Mouse (Mus musculus) thymus, postnatal 0 days (tissue): Measurements from ENCODE around the gene Noc3l. TPM values are rescaled to one million over a fixed set of nuclear protein-coding genes. Genes with fewer than 3 reads are reported as not detected.

Experiments used
- DNase-seq: peaks from one replicate; pipeline ENCODE4 v3.0.0-alpha.2; 2015; ENCODE audit warnings: low spot score
- polyA plus RNA-seq: library from polyadenylated mRNA; unstranded; fragments of >200 nt; fragmentation: Nextera tagmentation; extraction: Ambion mirVana; gene quantifications from 2 replicates; pipeline ENCODE4 v1.2.1, GENCODE M21; 2015

Gene Noc3l
- polyA plus RNA-seq = 5.6 and 6.5 TPM in 2 replicates

DNA sequence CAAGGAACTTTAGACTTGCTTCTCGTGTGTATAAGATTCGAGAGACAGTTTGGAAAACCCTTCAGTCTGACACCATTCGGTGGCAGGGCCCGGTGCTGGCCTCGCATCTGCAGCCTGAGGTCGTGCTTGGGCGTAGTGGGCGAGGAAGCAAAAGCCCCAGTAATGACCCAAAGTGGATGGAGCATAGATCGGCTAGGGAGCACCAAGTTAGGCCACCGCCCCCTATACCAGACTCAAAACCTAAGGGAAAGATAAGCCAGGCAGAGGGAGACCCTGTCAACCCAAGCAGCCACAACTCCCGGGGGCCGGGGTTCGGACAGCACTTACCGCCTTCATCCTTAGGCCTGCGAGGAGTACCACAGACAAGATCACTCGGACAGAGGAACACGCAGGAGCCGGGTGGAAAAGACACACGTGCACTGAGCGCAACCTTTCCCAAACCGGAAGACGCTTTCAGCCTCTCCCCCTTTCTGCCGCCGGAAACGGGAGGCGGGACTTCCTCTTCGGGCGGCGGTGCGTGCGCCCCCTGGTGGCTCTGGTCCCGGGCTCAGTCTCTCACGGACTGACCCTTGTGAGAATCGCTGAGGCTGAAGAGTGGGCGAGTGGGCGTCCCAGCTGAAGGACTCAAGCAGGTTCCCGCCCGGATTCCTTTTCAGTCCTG, at the start of gene Noc3l:
TSS of gene Noc3l (minus strand) at position 472 of the 661 bp plus-strand sequence.
- DNase-seq = peak; percentile 91

DNA sequence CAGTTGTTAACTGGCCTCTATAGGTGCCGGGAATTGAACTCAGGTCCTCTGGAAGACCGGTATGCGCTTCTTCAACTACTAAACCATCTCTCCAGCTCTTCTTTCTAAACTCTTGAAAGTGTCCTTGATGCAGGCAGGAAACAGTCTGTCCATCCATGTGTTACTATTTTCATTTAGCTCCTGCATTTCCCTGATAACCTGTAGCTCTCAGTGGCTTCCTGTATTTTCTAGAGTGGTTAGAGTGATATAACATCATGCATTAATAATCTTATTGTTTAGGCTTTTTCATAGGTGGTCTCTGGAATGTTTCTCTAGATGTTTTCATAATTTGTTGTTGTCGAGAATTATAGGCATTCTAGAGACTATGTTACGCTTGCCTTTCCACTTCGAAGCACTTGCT, 43.5 kb upstream of the Noc3l start:
- no peak for DNase-seq

DNA sequence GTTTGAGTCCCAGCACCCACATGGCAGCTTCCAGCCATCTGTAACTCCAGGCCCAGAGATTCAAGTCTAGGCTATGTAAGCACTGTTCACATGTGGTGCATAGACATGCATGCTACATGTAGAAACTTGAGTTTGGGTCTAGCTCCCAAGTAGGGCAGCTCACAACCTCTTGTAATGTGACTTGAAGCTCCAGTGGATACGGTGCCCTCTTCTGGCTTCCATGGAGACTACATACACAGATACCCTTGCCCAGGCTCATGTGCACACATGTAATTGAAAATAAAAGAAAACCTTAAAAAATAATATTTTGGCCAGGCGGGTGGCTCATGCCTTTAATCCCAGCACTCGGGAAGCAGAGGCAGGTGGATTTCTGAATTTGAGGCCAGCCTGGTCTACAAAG, 39.2 kb upstream of the Noc3l start:
- DNase-seq = no peak

DNA sequence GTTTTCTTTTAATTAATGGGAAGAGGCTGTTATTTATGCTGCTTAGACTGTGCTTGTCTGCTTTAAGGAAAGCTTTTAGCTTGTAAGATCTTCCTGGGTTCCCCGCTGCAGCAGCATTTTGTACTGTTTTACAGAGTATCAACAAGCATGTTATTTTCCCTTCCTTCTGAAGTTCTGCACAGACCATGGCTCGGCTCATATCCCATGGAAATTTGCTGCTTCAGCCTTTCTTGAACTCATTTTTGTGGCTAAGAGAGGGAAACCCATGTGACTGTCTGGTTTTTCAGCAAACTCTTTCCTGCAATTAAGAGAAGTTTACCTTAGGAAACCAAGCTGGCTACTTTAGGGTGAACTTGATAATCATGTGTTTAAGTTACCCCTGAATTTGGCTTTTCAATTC, 27.3 kb upstream of the Noc3l start:
- DNase-seq = no peak

DNA sequence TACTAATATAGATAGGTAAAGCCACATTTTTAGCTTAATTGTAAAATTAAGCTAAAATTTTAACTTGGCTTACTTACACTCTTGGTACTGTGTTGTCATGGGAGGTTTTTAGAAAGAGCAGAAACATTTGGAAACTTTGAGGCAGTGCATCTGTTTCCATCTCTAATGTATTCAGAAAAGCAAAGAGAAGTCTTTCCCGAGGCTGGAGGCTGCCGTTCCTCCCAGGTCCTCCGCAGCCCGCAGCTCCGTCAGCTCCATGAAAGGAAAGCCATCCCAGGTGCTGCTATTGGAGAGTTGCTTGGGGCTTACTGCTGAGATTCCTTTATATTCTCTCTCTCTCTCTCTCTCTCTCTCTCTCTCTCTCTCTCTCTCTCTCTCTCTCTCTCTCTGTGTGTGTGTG, 25.8 kb upstream of the Noc3l start:
- no peak for DNase-seq

DNA sequence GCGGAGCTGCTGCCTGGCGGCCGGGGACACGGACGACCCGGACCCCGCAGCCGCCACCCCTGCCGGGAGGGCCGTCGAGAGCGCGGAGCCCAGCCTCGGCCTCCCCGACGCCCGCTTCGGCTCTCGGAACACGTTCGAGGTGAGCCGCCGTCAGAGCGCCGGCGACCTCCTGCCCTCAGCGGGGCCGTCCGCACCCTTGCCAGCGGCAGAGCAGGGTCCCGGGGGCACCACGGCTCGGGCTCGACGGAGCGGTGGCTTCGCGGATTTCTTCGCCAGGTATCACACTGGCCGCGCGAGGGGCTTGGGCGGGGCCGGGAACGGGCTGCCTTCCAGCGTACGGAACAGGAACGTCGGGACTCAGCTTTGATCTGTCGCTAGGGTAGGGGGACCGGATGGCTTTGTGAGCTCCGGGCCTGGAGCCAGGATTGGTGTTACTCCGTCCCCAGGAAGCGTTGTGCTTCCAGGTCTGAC, 18.2 kb upstream of the Noc3l start:
- DNase-seq = peak; percentile 10

DNA sequence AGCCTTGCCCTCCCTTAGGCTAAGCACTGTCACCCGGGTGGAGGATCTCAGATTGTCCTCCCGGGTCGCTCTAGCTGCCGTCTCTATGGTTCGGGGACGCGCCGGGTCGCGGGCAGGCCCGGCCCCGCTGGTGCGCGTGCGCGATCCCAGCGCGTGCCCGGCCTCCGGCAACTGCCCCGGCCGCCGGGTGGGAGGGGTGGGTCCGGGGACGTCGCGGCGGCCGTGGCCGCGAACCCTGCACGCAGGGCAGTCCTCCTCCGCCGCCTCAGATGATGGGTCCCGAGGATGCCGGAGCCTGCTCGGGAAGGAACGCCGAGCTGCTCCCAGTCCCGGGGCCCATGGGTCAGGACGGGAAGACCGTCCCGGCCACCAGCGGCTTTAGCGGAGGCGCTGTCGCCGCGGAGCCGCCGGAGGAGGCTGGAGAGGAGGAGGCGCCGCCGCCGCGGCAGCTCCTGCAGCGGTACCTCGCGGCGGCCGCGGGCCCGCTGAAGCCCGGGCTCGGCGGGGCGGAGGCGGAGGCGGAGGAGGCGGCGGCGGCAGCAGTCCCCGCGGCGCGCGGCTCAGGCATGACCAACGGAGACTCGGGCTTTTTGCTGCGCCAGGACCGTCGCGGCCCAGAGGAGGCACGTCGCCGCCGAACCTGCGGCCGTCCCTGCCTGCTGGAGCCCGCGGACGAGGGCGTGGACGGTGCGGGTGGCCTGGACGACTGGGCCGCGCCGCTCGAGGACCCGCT, 17.6 kb upstream of the Noc3l start, which contains the start of gene Tbc1d12:
TSS of gene Tbc1d12 (plus strand) at position 142 of the 733 bp plus-strand sequence.
- peak; percentile 78 for DNase-seq

DNA sequence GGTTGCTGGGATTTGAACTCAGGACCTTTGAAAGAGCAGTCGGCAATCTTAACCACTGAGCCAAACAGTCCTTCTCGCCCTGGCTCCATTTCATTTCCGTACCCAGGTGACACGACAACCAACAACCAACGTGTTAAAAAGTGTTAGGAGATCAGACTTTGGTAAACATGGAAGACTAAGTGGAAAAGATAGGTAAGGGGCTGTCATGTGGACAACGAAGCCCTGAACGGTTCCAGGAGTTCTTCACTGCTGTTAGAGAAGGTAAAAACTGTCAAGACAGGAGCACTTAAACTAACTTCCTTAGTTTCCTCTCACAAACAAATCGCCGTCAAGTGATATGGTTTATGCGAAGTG, 17.0 kb upstream of the Noc3l start:
- no peak for DNase-seq

DNA sequence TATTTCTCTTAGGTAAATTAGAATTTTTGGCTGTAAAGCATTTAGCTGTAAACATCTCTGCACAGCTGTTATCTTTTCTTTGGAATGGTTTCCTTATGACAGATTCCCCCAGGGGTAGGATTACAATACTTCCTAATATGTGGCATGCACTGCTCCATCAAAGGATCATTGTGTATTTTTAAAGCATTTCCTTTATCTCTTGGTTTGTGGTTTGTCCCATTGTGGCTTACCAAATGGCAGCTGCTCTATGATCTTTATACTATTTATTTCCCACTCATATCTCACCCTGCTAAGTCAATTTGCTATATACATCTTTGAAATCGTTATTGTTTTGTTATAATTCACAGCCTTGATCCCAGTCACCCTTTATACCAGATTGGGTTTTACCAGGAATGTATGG, 14.2 kb upstream of the Noc3l start:
- no peak for DNase-seq

DNA sequence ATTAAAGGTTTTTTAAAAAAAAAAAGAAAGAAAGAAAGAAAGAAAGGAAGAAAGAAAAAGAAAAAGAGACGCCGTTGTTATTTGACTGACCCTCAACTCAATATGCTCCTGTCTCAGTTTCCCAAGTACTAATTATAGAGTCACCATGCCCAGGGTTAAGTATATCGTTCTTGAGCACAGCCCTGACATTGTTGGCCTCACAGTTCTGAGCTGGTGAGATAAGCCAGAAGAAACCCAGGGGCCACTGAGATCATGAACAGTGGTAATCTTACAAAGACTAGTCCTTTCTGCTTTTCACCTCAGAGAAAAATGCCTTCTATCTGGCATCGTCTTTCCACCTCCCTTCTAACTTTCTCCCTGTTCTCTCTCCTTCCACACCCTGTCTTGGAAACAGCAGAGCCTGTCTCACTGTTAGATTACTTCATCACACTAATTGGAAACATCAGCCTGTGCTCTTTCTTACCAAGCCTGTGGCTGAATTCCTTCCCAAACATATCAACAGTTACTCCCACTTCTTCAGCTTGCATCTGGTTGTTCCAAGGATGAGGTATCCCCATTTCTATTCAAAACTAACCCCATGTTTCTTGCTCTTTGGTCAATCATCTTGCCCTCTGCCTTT, 1.3 kb upstream of the Noc3l start:
- DNase-seq = no peak

DNA sequence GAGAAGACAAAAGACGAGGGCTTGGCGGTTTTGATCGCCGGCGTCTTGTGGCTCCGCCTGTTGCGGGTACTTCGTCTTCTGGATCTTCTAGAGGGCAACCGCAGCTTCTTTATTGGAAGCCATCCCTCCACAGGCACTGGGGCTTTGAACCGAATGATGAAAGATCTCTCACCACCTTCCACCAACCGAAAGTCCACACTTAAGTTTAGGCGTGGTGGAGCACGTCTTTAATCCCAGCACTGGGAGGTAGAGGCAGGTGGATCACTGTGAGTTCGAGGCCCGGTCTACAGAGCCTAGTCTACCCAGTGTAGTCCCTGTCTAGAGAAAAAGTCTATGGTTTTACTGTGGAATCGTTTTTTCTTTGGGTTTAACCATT, 378 bp upstream of the Noc3l start:
- DNase-seq = no peak

DNA sequence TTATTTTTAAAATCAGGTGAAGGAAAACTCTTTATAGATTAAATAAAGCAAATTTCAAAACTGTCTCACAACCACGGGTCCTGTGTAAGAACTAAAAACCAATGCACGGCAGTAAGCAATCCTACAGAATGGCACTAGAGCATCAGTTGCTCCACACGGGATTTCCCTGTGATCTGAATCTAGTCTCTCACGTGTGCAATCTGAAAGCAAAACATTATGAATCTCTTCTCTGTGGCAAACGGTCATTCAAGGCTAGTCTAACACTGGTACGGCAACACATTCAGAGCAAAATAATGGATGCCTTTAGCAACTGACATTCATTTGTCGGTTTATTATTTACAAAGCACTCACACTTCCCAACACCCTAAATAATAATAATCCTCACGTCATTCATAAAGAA, 846 bp downstream of the Noc3l start:
- no peak for DNase-seq

DNA sequence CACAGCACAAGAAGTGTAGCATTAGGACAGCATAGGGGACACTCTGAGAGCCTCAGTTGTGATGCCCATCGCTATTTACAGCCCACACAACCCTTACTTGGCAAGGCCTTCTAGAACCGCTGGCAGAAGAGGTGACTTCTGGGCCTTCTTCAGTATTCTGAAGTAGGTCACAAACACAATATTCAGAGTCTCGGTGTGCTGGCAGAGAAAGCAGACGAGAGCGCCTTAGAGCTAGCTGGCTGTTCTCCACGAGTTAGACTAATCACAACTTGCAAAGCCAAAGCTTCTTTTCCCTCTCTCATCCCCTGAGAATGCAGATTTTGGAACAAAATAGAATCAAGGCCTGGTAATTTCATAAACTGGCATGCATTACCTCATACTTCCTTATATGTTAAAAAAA, 20.2 kb downstream of the Noc3l start:
- no peak for DNase-seq

DNA sequence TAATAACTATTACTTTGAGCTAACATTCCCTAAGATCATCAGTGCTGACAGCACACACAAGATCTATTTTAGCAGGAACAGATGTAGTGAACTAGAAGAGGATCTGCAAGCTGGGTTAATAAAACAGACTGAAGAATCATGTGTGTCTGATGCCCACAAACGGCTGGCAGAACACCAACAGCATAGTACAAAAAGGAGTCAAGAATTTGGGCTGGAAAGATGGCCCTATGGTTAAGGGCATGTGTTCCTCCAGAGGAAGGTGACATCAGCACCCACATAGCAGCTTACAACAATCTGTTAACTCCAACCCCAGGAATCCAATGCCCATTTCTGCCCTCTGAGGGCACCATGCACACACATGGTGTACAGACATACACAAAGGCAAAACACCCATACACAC, 20.7 kb downstream of the Noc3l start:
- DNase-seq = no peak

DNA sequence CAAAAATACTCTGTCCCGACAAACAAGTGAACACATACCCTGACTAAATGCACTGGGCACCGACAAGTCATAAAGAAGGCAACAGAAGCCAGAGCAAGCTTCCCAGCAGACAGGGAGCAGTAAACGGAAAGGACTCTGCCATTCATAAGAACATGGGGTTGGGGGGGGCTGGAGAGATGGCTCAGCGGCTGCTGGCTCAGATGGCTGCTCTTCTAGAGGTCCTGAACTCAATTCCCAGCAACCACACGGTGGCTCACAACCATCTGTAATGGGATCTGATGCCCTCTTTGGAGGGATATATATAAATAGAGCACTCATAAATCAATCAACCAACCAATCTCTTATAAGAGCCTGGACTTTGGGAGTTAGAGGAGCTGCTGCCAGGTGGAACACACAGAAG, 22.5 kb downstream of the Noc3l start:
- DNase-seq = no peak

DNA sequence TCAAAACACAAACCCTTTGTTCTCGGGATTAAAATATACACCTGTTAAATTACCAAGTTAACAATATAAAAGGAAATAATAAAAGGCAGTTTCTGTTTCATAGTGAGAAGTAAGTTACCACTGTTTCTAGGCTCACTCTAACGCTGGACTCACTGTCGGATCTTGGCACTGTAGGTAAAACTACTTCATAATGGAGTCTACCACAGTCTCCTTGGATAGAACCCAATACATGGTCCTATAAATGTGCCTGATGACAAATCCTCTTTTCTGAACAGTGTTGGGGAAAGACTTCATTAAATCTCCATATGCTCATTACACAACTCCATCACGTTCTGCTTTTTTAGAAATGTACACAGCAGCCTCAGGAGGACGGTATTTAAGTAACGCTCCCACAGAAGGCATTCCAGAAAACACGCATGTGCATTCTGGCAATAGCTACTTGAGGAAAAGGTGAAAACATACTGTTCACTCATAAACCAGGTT, 25.4 kb downstream of the Noc3l start:
- no peak for DNase-seq

DNA sequence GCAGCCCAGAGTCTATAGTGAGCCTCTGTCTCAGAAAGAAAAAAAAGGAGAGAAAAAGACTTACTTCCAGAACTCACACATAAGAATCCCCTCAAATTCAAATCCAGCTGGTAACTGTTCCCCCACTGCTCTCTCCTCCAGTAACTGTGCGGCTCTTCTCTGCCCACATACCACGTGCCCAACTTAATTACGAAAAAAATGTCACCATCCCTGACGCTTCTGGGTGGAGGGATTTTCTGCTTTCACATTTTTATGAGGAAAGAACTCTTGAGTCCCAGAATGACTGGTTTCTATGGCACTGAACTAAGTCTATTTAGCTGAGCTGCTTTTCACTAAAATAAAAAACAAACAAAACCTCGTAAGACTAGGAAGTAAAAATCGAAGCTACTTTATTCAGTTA, 31.3 kb downstream of the Noc3l start:
- no peak for DNase-seq

DNA sequence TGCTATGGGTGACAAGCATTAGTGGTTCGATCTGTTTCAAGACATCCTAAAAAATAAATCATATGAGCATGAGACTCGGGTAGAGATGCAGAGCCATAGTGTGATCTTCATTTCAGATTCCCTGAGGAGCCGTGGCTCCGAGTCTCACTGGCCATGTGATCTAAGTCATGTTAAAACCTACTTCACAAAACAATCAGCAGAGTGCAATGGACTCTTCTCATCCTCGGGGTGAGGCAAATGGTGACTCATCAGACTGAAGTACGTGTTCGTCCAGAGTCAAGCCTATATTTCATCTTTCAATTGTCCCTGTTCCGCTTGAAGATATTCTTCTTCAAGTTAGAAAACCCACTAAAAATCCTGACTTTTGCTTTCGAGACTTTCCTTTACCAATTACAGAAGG, 35.5 kb downstream of the Noc3l start:
- no peak for DNase-seq

DNA sequence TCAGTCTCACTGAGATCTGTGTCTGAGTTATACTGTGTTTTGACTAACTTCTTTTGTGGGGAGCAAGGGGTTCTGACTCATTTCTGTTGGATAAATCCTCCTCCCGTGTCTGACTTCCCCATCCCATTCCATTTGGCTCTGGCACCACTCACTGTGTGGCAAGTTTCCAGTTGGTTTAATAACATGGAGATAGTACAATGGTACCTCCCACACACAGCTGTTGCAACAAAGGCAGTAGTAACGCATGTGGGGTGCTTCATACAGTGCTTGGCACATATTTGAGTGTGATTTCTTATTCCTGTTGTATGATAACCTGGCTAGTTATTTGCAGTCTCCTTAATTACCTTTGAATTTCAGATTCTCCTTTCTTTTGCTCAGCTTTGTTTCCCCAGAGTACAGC, 40.2 kb downstream of the Noc3l start:
- no peak for DNase-seq

DNA sequence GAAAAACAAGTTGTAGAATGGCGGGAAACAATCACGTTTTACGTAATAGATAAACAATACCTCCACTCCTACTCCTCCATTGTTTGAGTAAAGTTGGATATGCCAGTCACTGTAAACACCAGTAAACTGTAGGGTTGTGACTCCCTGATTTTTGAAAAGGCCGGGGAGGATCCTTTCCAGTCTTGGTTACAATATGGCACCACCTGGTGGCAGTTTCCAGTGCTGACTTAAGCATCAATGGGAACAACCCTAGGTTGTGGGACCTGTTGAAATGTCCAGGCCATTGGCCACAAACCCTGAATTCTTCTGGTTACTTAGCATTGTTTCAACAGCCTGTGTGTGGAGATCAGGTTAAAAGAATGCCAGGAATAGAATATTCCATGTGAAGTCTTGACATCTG, 43.5 kb downstream of the Noc3l start:
- peak; percentile 35 for DNase-seq

DNA sequence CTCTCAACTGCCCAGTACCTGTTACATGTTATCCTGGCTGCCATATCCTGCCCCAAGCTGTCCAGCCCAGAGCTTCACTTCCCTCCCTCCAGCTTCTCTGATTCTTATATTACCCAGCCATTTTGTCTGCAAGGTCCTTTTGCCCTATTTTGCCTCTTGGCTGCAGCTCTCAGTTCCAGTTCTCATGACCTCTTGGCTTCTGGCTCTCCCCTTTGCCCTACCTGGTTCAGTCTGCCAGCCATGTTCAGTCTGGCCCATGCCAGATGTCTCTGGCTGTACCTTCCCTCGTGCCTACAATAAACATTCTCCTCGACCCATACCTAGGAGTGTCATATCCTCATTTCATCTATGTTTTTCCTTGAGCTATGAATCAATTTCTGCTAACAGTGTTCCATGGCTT, 52.7 kb downstream of the Noc3l start:
- no peak for DNase-seq

DNA sequence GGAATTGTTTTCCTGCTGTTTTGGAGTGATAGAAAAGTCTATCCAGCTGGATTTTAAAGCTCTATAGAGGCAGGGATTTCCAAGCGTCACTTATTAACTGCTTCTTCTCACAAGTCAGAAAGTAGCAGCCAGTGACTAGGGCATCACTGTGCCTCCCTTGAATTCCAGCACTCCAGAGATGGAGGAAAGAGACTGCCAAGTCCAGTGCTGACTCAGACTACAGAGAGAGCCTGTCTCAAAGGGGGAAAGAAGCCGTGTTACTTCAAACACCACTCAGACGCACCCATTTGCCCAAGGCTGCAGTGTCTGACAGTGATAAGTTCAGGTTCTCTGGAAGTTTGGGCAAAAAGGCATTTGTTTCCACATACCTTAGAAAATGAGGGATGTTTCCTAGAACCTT, 58.6 kb downstream of the Noc3l start:
- DNase-seq = no peak
